Mouse (Mus musculus) G1E (cell line): ENCODE results near the gene Pbld2.

Experiments used
- CTCF ChIP-seq: IDR thresholded peaks from 2 replicates; pipeline ENCODE4 v1.5.1; 2012; ENCODE audit warnings: low read depth, low read length, inconsistent platforms, mixed read lengths
- GATA1 ChIP-seq: IDR thresholded peaks from 2 replicates; pipeline ENCODE4 v1.6.1; 2012; ENCODE audit warnings: borderline replicate concordance, low read length, inconsistent platforms, mixed read lengths
- GATA2 ChIP-seq: IDR thresholded peaks from 2 replicates; pipeline ENCODE4 v1.6.1; 2012; ENCODE audit warnings: low read depth, low read length, inconsistent platforms, borderline replicate concordance

DNA sequence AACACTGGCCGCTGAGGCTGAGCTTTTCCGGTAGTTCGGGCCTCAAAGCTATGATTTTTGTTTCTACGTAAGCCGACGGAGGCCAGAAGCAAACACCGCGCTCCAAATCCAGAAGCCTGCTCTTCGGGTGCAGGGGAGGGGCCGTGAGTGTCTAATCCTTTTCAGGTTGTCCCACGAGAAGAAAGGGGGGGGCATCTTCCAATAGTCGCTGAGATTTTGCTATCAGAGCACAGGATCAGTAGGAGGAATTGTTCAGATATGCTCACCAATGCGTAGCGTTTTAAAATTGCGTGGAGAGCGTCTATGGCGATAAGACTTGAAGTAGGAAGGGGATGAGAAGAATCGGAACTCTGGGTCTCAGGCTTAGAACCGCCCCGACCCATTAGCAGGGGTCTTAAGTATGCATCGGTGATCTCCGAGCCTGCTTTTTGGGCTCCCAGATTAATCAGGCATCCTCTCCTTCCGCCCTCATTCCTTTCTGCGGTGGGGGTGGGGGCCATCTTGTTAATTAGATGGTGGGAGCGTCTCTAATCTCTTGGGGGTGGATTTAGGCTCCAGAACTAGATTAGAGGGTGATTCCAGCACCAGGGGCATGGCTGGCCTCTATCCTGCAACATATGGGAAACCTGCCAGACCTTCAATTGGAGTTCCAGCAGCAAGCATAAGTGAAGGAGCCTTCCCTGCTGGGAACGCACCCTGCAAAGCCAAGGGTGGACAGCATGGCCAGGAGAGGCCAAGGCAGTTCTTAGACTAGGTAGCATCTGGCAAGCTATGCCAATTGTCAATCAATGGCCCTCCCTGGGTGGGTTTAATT, 65.8 kb downstream of the Pbld2 start:
- no peak for TF ChIP-seq CTCF
- TF ChIP-seq GATA1: no peak
- TF ChIP-seq GATA2: no peak
